Mouse (Mus musculus) left cerebral cortex, adult 2 months (tissue): ENCODE results near the gene Sart1. TPM values are rescaled to one million over a fixed set of nuclear protein-coding genes. Genes with fewer than 3 reads are reported as not detected.

Experiments
- DNase-seq, 2 experiments: peaks; one replicate each; pipeline ENCODE4 v3.0.0; 2021 to 2022; ENCODE audit warnings: low spot score in 2 of 2, mixed read lengths in 1 of 2; ENCODE audit errors: extremely low spot score in 1 of 2
- H3K27ac ChIP-seq: fragments of 200-600 bp; 2 replicates; pipeline ENCODE4 v1.8.1; 2022
- H3K4me3 ChIP-seq: fragments of 200-600 bp; 2 replicates; pipeline ENCODE4 v1.8.1; 2022
- CTCF ChIP-seq: fragments of 200-600 bp; IDR thresholded peaks from 2 replicates; pipeline ENCODE4 v1.8.1; 2022; ENCODE audit warnings: antibody characterized with exemption, mild to moderate bottlenecking, moderate library complexity
- intact Hi-C: fragments of 180-260 bp; cut with DNase I; formaldehyde crosslinking; loops from one replicate; pipeline ENCODE4 v1.15.1; 2025
- long read RNA-seq, 2 experiments: library from polyadenylated mRNA; stranded (forward); transcript quantifications; one replicate each; pipeline ENCODE4 v2.0.0; 2021; ENCODE audit warnings: borderline mapping rate in 2 of 2
- total RNA-seq, 2 experiments: library from RNA; stranded (reverse); gene quantifications; 2 replicates each; pipeline ENCODE4 v1.2.3; 2021

Sart1 gene
- total RNA-seq: 100 to 1,000 TPM in 1 of 2 experiments, 10 to 100 TPM in 1; 94.2 to 100 TPM
- long read RNA-seq, experiment 1, full-length matches to known transcripts: 76 of 107 reads
- long read RNA-seq, experiment 1, partial matches to known transcripts: 14 of 107 reads
- long read RNA-seq, experiment 1, other reads (novel, unspliced or antisense): 17 of 107 reads
- long read RNA-seq, experiment 2, full-length matches to known transcripts: 64 of 101 reads
- long read RNA-seq, experiment 2, partial matches to known transcripts: 5 of 101 reads
- long read RNA-seq, experiment 2, other reads (novel, unspliced or antisense): 32 of 101 reads

DNA sequence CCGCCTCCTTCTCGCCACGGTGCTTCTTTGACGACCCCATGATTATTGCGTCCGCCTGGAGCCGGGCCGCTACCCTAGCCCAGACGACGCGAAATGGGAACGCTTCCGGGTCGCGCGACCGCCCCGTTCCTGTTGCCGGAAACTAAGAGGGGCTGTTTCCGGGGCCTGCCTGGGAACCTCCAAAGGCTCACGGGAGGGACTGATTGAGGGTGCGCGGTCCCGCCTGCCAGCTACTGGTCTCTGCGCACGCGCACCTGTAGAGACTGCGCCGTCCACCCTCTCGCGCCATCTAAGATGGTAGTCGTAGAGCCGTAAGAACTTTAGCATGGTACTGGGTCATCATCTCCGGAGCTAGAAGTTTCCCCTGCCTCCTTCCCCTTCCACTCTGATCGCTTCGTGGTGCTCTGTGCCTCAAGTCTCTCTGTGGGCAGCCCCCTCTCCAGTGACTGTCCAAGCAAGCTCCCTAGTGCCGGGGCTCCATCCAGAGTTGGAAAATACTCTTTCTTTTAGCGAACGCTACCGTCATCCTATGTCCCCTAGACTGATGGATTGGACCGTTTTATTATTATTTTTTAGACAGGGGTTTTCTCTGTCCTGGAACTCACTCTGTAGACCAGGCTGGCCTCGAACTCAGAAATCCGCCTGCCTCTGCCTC lies at the start of gene Sart1:
Sart1 (minus strand) TSS at position 116 of the 655 bp plus-strand sequence.
- Histone ChIP-seq H3K4me3 (peak within 1 kb of the TSS; percentile 98), H3K27ac (peak within 1 kb of the TSS; percentile 94)
- DNase-seq: peak; percentile 94 to 96
- TF ChIP-seq CTCF: no peak
- intact Hi-C loops: loop anchor here (1.0 kb wide), 3 partner anchors 22 to 93 kb away; partner anchors contain the start of genes AI837181, Eif1ad and Sf3b2

- H3K4me3 ChIP-seq: no peak overlapping the region
- TF ChIP-seq CTCF: no peak
- no peak for DNase-seq
- intact Hi-C loops: no loop called here
- H3K27ac ChIP-seq: no peak overlapping the region
Measured at GRCm38 (mm10) chr19:5433951-5434350, 45.4 kb upstream of the Sart1 start.

DNA sequence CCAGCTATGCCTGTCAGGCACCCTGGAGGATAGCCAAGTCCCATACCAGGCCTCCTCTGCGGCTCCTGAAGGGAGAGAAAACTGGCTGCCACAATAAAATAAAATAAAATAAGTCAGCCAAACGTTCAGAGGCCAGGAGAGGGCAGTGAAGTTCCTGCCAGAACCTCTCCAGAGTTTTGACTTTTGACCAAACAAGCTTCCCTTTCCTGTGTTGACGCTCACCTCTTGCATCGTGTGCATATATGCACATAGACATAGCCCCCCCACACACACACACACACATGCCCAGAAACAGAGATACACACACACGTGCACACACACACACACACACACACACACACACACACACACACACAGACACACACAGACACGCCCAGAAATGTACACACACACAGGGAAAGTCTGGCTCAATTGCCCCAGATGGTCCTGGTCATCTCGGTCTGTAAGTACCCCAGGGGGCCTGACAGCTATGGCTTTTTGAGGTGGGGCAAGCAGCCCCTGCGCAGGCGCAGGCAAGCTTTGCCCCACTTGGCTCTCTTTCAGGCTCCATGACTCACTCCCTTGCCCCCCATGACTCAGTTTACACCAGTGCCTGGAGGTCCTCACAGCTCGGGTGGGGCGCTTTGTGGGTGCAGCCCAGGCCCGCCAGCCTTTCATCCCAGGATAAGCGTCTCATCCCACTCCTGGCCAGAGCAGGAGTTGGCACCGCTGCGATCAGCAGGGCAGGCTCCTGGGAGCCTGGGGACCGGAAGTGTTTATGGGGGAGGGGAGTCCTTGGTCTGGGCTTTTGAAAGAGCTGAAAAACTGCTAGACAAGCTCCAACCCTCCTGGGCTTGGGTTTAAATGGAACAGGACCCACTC lies 44.7 kb upstream of the Sart1 start:
- TF ChIP-seq CTCF: peak; percentile 46
- Histone ChIP-seq H3K4me3 (no peak overlapping the region; the same call in 1 of the 2 replicates), H3K27ac (no peak overlapping the region)
- intact Hi-C loops: no loop called here
- no peak for DNase-seq

DNA sequence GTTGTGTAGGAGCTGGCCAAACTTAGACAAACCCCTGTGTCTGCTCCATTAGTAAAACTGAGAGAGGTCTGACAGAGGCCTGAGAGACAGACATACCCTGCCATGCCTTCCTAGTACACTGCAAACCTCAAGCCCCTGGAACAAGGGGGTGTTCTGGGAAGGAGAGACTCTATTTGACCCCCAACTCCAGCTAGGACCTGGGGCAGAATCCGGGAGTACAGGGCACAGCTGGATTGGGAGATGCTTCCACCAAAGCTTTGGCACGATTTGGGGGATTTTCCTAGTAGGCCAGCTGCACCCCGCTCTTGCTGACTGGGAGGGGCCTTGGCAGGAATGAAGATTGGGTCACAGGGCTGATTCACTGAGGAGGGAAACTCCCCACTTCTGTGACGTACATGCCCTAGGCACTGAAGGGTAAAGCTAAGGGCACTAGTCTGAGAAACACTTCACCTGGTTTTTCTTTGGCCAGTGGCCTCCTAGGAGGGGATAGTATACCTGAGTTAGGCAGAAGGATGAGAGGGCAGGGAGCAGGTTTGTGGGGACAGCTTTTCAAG lies 43.5 kb upstream of the Sart1 start:
- TF ChIP-seq CTCF: no peak
- Histone ChIP-seq H3K27ac (no peak overlapping the region), H3K4me3 (no peak overlapping the region)
- intact Hi-C loops: no loop called here
- no peak for DNase-seq

DNA sequence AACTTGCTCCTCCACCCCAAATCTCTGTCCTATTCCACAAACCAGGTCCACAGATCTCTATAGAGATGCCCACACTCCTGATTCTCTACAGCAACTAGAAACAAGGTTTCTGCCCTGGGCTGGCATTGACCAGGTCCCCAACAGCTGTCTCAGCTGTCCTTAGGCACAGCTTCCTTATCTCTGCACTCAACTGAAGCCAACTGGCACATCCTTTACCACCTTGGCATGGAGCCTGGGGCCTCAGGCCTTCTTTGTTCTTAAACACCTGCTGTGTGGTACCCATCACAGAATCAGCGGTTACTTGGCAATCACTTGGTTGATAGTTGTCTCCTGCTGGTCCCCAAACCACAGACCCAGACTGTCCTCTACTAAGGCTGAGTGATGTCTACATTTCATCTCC lies 41.9 kb upstream of the Sart1 start:
- DNase-seq: no peak
- no peak for TF ChIP-seq CTCF
- intact Hi-C loops: no loop called here
- no peak overlapping the region for H3K27ac ChIP-seq
- H3K4me3 ChIP-seq: no peak overlapping the region

DNA sequence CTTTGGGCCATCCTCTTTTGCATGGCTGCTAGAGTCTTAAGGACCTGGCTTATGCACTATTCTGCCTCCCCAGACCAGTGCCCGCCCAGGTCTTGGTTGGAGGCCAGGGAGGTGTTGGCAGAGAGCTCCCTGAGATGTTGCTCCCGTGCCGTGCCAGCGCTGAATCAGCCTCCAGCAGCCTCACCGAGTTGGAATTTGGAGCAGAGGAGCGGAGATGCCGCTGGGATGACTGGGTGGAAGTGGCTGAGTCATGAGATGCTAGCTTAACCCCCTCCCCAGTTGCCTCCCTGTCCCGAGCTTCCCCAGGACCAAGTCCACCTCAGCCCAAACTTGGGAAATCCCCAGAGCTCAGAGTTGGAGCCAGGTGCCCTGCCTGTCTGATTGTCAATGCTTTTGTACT lies 41.3 kb upstream of the Sart1 start:
- no peak for DNase-seq
- intact Hi-C loops: no loop called here
- TF ChIP-seq CTCF: no peak
- H3K4me3 ChIP-seq: no peak overlapping the region
- no peak overlapping the region for H3K27ac ChIP-seq

DNA sequence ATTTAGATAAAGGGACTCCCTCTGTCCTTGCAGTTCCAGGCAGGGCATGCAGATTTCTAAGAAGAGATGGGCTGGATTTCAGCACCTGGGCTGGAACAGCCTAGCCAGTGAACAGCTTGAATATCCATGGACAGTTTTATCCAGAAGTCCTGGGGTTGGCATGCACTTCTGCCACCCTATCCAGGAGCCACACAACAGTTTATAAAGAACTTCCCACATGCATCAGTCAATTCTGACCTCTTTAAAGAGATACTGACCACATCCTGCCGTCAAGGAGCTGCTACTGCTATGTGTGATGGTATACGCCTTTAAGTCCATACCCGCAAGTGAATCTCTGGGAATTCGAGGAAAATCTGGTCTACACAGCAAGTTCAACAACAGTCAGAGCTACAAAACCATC lies 40.7 kb upstream of the Sart1 start:
- no peak for TF ChIP-seq CTCF
- H3K4me3 ChIP-seq: no peak overlapping the region
- no peak for DNase-seq
- intact Hi-C loops: no loop called here
- no peak overlapping the region for H3K27ac ChIP-seq

DNA sequence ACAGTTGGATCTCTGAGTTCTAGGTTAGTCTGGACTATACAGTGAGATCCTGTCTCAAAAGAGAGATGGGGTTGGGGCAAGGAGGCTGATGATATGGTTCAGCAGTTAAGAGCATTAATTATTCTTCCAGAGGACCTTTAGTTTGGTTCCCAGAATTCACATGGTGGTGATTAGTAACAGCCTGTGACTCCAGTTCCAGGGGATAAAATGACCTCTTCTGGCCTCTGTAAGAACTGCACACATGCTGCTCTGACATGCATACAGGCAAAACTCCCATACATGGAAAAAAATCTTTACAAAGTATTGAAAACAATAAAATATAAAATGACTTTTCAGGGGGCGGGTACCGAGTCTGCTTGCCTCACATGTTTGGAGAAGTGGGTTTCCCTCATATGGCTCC lies 39.6 kb upstream of the Sart1 start:
- intact Hi-C loops: no loop called here

DNA sequence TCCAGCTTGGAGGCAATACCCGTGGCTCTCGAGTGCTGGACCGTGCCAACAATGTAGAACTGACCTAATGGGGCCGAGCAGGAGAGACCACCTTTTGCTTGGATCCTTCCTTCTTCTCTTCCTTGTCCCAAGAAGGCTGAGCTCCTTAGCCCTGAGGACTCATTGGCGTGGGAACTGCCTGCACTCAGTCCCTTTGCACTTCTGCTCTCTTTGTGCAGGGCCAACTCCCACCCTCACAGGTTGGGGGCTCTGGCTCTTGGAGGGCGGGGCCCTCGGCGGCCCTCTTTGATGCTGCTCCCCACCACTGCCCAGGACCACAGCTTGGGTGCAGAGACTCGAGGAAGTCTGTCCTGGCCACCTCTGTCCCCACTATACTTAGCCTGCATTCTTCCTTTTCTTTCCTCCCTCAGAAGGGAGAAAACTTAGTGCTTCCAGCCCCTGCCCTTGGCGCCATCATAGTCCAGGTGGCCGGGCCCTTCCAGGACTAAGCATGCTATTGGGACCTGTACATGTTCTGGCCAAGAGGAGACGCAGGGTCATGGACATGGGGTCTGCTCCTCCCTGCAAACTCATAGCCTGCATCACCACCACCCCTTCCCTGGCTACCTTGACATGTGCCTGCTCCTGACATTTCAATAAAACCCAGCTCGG lies 38.3 kb upstream of the Sart1 start:
- DNase-seq: no peak
- intact Hi-C loops: no loop called here
- no peak overlapping the region for H3K27ac ChIP-seq
- no peak for TF ChIP-seq CTCF
- no peak overlapping the region for H3K4me3 ChIP-seq

More for the DNA sequence above, 39.6 kb upstream of the Sart1 start:
- peak; percentile 51 for TF ChIP-seq CTCF
- H3K4me3 ChIP-seq: no peak overlapping the region
- no peak for DNase-seq
- no peak overlapping the region for H3K27ac ChIP-seq

GRCm38 (mm10) chr19:5425906-5426565 lies 37.5 kb upstream of the Sart1 start:
- H3K27ac ChIP-seq: peak overlapping the region; percentile 95; the same call in 1 of the 2 replicates
- intact Hi-C loops: loop anchor here (1.0 to 2.0 kb wide), 3 partner anchors 31 to 59 kb away; partner anchors contain the start of genes Banf1, Ccdc85b, Eif1ad and Sart1
- no peak for DNase-seq

More at GRCm38 (mm10) chr19:5425906-5426565, 37.5 kb upstream of the Sart1 start:
- H3K4me3 ChIP-seq: peak overlapping the region; percentile 96
- no peak for TF ChIP-seq CTCF
